Mouse (Mus musculus) intestine, embryonic 14.5 days (tissue): ENCODE data around the gene Nelfe. TPM values are rescaled to one million over a fixed set of nuclear protein-coding genes. Genes with fewer than 3 reads are reported as not detected.

Source experiments
- ATAC-seq: fragments of 200-750 bp; cut with Nextera tagmentation; replicated peaks from 2 replicates; pipeline ENCODE4 v1.8.0; 2017; ENCODE audit warnings: low read depth, moderate number of reproducible peaks, moderate TSS enrichment, moderate library complexity; ENCODE audit not compliant: low FRiP score, low TSS enrichment
- DNase-seq: peaks from one replicate; pipeline ENCODE4 v3.0.0-alpha.2; 2018; ENCODE audit warnings: low spot score
- H3K27ac ChIP-seq: fragments of 300-500 bp; sonication (generic); 2 replicates; pipeline ENCODE4 v1.5.1; 2014; ENCODE audit warnings: low read depth, mild to moderate bottlenecking, control low read depth
- H3K27me3 ChIP-seq: fragments of 300-500 bp; sonication (generic); replicated peaks from 2 replicates; pipeline ENCODE4 v1.6.1; 2014; ENCODE audit warnings: low read length, control low read depth; ENCODE audit not compliant: control insufficient read depth, insufficient read depth
- H3K36me3 ChIP-seq: fragments of 300-500 bp; sonication (generic); 2 replicates; pipeline ENCODE4 v1.6.1; 2014; ENCODE audit warnings: low read length, control low read depth; ENCODE audit not compliant: control insufficient read depth, insufficient read depth
- H3K4me1 ChIP-seq: fragments of 300-500 bp; sonication (generic); replicated peaks from 2 replicates; pipeline ENCODE4 v1.6.1; 2014; ENCODE audit warnings: low read length, control low read depth, mixed read lengths; ENCODE audit not compliant: control insufficient read depth, insufficient read depth
- H3K4me2 ChIP-seq: fragments of 300-500 bp; sonication (generic); 2 replicates; pipeline ENCODE4 v1.6.1; 2014; ENCODE audit warnings: low read length
- H3K4me3 ChIP-seq: fragments of 300-500 bp; sonication (generic); 2 replicates; pipeline ENCODE4 v1.5.1; 2014; ENCODE audit warnings: low read depth, low read length, control low read depth, mixed read lengths
- H3K9ac ChIP-seq: fragments of 300-500 bp; sonication (generic); 2 replicates; pipeline ENCODE4 v1.6.1; 2014; ENCODE audit warnings: mild to moderate bottlenecking, low read length
- H3K9me3 ChIP-seq: fragments of 300-500 bp; sonication (generic); 2 replicates; pipeline ENCODE4 v1.6.1; 2016; ENCODE audit warnings: low read length, control low read depth; ENCODE audit not compliant: control insufficient read depth
- WGBS: fragments of 180-500 bp; shearing (Covaris S2); extraction: QIAGEN DNeasy Blood & Tissue Kit; methylation state at CpG from one replicate; pipeline ENCODE4 v1.1.7; 2014; 5-methylcytosine and 5-hydroxymethylcytosine counted together
- polyA plus RNA-seq: library from polyadenylated mRNA; unstranded; fragments of >200 nt; fragmentation: Nextera tagmentation; extraction: Ambion mirVana; gene quantifications from 2 replicates; pipeline ENCODE4 v1.2.1, GENCODE M21; 2014

Gene Nelfe
- polyA plus RNA-seq, 1 experiment from 2014 or later = 121 TPM

- ATAC-seq = no peak
- H3K9ac ChIP-seq = no peak overlapping the region
- H3K9me3 ChIP-seq = no peaks in the 10 kb centered on the region
- no peak overlapping the region for H3K27ac ChIP-seq
- no peak overlapping the region for H3K4me3 ChIP-seq
- peaks cover 8% of the 10 kb centered on the region for H3K4me1 ChIP-seq
- H3K27me3 ChIP-seq = no peaks in the 10 kb centered on the region
- peaks cover 63% of the 10 kb centered on the region for H3K36me3 ChIP-seq
- H3K4me2 ChIP-seq = no peak overlapping the region
- no peak for DNase-seq
- 74% methylated on average over 3 of the region's 3 CpGs for WGBS
Observed at GRCm38 (mm10) chr17:34854761-34855160, 4.6 kb downstream of the Nelfe start.

DNA sequence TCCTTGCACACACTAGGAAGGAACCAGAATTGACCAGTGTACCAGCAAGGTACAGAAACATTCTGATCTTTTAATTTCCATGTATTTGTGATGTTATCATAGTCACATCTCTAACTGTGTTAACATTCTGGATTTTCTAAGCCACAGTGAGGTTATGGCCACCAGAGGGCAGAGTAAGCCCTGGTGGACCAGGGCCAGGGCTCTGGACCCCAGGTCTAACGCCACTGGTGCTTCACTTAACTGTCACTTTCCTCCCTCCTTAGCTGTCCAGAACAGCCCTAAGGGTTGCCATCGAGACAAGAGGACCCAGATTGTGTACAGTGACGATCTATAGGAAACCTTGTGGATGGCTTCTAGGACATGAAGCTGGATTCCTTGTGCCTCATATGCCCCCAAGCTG, 5.6 kb downstream of the Nelfe start:
- Histone ChIP-seq H3K4me3 (no peak overlapping the region), H3K27ac (no peak overlapping the region), H3K4me1 (peaks cover 7% of the 10 kb centered on the region), H3K36me3 (peaks cover 63% of the 10 kb centered on the region), H3K9me3 (no peaks in the 10 kb centered on the region), H3K4me2 (no peak overlapping the region), H3K9ac (no peak overlapping the region), H3K27me3 (no peaks in the 10 kb centered on the region)
- 37% methylated on average over 3 of the region's 3 CpGs for WGBS
- ATAC-seq = peak; percentile 29; the same call in 1 of the 2 replicates
- DNase-seq = peak; percentile 75

GRCm38 (mm10) chr17:34858670-34859069, 8.5 kb downstream of the Nelfe start:
- Histone ChIP-seq H3K27me3 (no peaks in the 10 kb centered on the region), H3K4me2 (no peak overlapping the region), H3K9me3 (no peaks in the 10 kb centered on the region), H3K4me1 (peaks cover 5% of the 10 kb centered on the region; the same call in 1 of the 2 replicates), H3K27ac (no peak overlapping the region), H3K4me3 (no peak overlapping the region), H3K36me3 (peaks cover 44% of the 10 kb centered on the region), H3K9ac (no peak overlapping the region)
- 81% methylated on average over 4 of the region's 4 CpGs for WGBS
- DNase-seq (no peak), ATAC-seq (no peak)

DNA sequence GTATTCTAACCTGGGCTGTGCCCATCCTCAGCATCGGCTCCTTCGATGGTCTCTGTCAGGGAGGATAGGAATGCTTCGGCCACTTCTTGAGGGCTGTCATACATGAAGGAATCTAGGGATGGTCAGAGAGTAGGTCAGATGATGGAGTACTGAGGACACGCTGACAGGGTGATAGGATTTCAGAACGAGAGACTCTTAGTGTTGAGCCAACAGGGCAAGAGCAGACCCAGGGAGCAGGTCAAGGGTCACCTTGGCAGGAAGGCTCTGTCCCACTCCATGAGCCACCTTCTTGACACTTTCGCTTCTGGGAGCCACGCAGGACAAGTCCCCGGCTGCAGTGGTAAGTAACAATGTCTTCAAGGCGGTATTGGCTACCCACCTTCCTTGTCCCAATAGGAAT, 10.3 kb downstream of the Nelfe start:
- WGBS = 84% methylated on average over 9 of the region's 9 CpGs
- H3K27ac ChIP-seq = no peak overlapping the region
- no peak overlapping the region for H3K4me2 ChIP-seq
- H3K9ac ChIP-seq = no peak overlapping the region
- no peaks in the 10 kb centered on the region for H3K27me3 ChIP-seq
- H3K4me1 ChIP-seq = peaks cover 5% of the 10 kb centered on the region; the same call in 1 of the 2 replicates
- ATAC-seq = no peak
- no peaks in the 10 kb centered on the region for H3K9me3 ChIP-seq
- no peak overlapping the region for H3K4me3 ChIP-seq
- peaks cover 26% of the 10 kb centered on the region for H3K36me3 ChIP-seq
- DNase-seq = no peak

DNA sequence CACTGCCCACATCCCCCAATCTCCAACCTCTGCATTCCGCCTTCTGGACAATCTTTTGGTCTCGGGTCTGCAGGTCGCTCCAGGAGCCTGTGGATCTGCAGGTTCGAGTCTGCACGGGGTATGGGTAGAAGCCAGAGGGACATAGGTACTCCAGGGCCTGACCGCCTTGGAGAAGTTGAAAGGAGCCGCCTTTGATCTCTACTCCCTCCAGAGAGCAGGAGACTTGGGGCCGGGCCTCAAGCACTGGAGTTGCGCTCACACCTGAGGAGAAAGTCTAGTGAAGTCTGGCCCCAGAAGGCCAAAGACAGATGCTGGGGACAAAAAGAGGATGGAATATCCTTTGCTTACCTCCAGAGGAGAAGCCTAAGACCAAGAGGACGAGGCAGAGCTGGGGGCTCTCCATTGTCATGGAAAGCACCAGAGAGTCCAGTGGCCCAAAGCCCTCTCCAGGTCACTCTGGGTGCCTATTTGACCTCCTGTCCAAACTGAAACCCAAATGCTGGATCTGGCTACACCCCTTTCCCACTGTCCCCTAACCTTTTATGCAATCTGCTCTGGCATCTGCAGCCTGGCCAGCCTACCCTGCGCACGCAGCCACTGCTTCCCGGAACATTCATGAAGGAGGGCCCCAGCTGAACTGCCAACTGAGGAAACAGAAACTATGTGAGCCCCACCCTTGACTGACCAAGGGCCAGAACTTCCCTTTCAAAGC, 11.7 kb downstream of the Nelfe start:
- Histone ChIP-seq H3K9me3 (no peaks in the 10 kb centered on the region), H3K36me3 (peaks cover 13% of the 10 kb centered on the region; the same call in 1 of the 2 replicates), H3K27me3 (no peaks in the 10 kb centered on the region), H3K27ac (peak overlapping the region; percentile 47; the same call in 1 of the 2 replicates), H3K9ac (no peak overlapping the region), H3K4me2 (peak overlapping the region; percentile 32), H3K4me1 (peaks cover 5% of the 10 kb centered on the region; the same call in 1 of the 2 replicates), H3K4me3 (no peak overlapping the region)
- DNase-seq (peak; percentile 63), ATAC-seq (peak; percentile 50)
- 58% methylated on average over 13 of the region's 13 CpGs for whole genome bisulfite sequencing

GRCm38 (mm10) chr17:34862416-34863081, 12.4 kb downstream of the Nelfe start, which contains the start of gene Cfb:
Cfb (minus strand) TSS chr17:34862518.
- Histone ChIP-seq H3K36me3 (0 out of 2 replicates have a peak, but pooled peaks cover 6% of the 10 kb centered on the region), H3K4me2 (peak within 1 kb of the TSS; percentile 32), H3K4me1 (peaks cover 5% of the 10 kb centered on the region; the same call in 1 of the 2 replicates), H3K27ac (peak within 1 kb of the TSS; percentile 47; the same call in 1 of the 2 replicates), H3K9me3 (no peaks in the 10 kb centered on the region), H3K9ac (no peak within 1 kb of the TSS), H3K4me3 (no peak within 1 kb of the TSS), H3K27me3 (no peaks in the 10 kb centered on the region)
- ATAC-seq (peak; percentile 29), DNase-seq (no peak)
- 45% methylated on average over 8 of the region's 8 CpGs for WGBS

DNA sequence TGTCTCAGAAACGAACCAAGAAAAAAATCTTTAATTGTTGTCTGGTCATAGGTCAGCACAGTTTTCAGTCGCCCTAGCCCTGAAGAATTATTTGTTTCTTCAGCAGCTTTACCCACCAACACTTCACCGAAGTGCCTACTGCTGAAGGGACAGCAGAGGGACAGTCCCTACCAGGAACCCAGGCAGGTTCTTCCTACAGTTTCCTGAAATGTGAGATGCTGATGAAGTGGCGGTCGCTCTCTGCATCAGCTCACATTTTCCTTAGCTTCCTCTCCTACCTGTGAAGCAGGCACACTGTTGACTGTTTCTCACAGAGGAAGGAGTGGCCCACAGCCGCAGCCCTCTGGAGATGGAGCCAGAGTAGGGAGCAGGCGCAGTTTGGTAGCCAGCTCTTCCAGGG, 15.8 kb downstream of the Nelfe start:
- WGBS = 55% methylated on average over 7 of the region's 7 CpGs
- no peaks in the 10 kb centered on the region for H3K36me3 ChIP-seq
- peaks cover 5% of the 10 kb centered on the region; the same call in 1 of the 2 replicates for H3K4me1 ChIP-seq
- ATAC-seq = no peak
- no peak overlapping the region for H3K9ac ChIP-seq
- H3K9me3 ChIP-seq = no peaks in the 10 kb centered on the region
- H3K27me3 ChIP-seq = no peaks in the 10 kb centered on the region
- H3K27ac ChIP-seq = no peak overlapping the region
- DNase-seq = no peak
- no peak overlapping the region for H3K4me2 ChIP-seq
- H3K4me3 ChIP-seq = no peak overlapping the region

- no peaks in the 10 kb centered on the region for H3K36me3 ChIP-seq
- H3K4me2 ChIP-seq = no peak overlapping the region
- 85% methylated on average over 6 of the region's 6 CpGs for WGBS
- no peaks in the 10 kb centered on the region for H3K4me1 ChIP-seq
- no peak overlapping the region for H3K9ac ChIP-seq
- no peaks in the 10 kb centered on the region for H3K27me3 ChIP-seq
- DNase-seq (no peak), ATAC-seq (no peak)
- no peaks in the 10 kb centered on the region for H3K9me3 ChIP-seq
- H3K27ac ChIP-seq = no peak overlapping the region
- H3K4me3 ChIP-seq = no peak overlapping the region
Observed at GRCm38 (mm10) chr17:34874321-34874720, 24.1 kb downstream of the Nelfe start.
